Mouse (Mus musculus): ENCODE results near the gene Gdnf.

GRCm38 (mm10) chr15:7872473-7872872 is 61.8 kb downstream of the Gdnf start:
- TF ChIP-seq CTCF (IDR thresholded peaks at IDR 0.05; ENCODE audit: extremely low read depth, insufficient read depth, low read length) = no peak
- no peak for TF ChIP-seq POLR2A (IDR thresholded peaks at IDR 0.05; ENCODE audit: extremely low read depth, insufficient read depth, low read length)
